8 mouse cellular contexts compared by ENCODE assay signal in the genomic region with DNA sequence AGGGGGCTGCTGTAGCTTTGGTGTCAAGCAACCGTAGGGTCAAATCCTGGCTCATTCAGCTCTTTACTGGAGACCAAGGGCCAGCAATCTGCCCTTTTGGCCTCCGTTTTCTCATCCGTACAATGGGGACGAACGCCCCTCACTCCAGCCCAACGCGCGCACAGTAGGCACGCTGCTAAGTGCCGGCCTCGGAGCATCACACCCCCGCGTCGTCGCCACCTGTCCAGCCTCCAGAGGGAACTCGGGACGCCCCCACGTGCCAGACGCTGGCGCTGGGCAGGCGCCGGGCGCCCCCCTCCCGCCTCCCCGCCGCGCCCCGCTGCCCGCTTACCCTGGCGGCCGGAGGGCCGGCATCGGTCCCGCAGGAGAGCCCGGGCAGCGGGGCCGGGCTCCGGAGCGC. TPM values are rescaled to one million over a fixed set of nuclear protein-coding genes. Genes with fewer than 3 reads are reported as not detected.
DNase-seq lines count a peak whose midpoint lies in the region; ATAC-seq lines count a peak whose summit lies in the region.

No protein-coding gene starts in this region.

- peaks cover 92% of the 10 kb centered on the region for H3K27me3 ChIP-seq in heart, embryonic 10.5 days (ENCODE audit: insufficient read depth, poor library complexity, severe bottlenecking)
- H3K27me3 ChIP-seq in limb, embryonic 15.5 days, result peaks cover 33% of the 10 kb centered on the region

- no peaks in the 10 kb centered on the region for H3K9me3 ChIP-seq in heart, embryonic 10.5 days
- no peaks in the 10 kb centered on the region for H3K9me3 ChIP-seq in limb, embryonic 15.5 days

- peak overlapping the region; percentile 69 for H3K4me3 ChIP-seq in heart, embryonic 10.5 days
- H3K4me3 ChIP-seq in limb, embryonic 15.5 days, result peak overlapping the region; percentile 57

- H3K9ac ChIP-seq in limb, embryonic 15.5 days, result peak overlapping the region; percentile 35

- peak overlapping the region; percentile 84 for H3K27ac ChIP-seq in heart, embryonic 10.5 days
- peak overlapping the region; percentile 77 for H3K27ac ChIP-seq in limb, embryonic 15.5 days

- H3K4me1 ChIP-seq in heart, embryonic 10.5 days, result peaks cover 61% of the 10 kb centered on the region
- peaks cover 63% of the 10 kb centered on the region for H3K4me1 ChIP-seq in limb, embryonic 15.5 days

- no peak for DNase-seq in heart, embryonic 10.5 days (ENCODE audit: low spot score)
- DNase-seq in heart, postnatal 25 days (ENCODE audit: low spot score), result no peak
- DNase-seq in thymus, postnatal 25 days, result peak; percentile 23
- no peak for DNase-seq in thymus, adult 18-20 months
- peak; percentile 58 for DNase-seq in testis, postnatal 10 days (ENCODE audit: low spot score)
- no peak for DNase-seq in gastrocnemius, postnatal 36 days

- no peaks in the 10 kb centered on the region for H3K36me3 ChIP-seq in heart, embryonic 10.5 days
- no peaks in the 10 kb centered on the region for H3K36me3 ChIP-seq in limb, embryonic 15.5 days

- intact Hi-C loops in heart, postnatal 25 days (cut with DNase I), result no loop called here
- intact Hi-C loops in gastrocnemius, postnatal 36 days (cut with DNase I), result no loop called here

- no peak for ATAC-seq in limb, embryonic 15.5 days (ENCODE audit: insufficient number of reproducible peaks, low FRiP score, low TSS enrichment, low read depth)
- no peak for ATAC-seq in cerebellum, adult (ENCODE audit: insufficient number of reproducible peaks, low FRiP score, low TSS enrichment)

- 3% methylated on average over 39 of the region's 39 CpGs for WGBS in heart, embryonic 10.5 days
- 5% methylated on average over 36 of the region's 39 CpGs for WGBS in limb, embryonic 15.5 days

- H3K4me2 ChIP-seq in limb, embryonic 15.5 days, result peak overlapping the region; percentile 76

RNA-seq across cellular contexts. Expression of gene Tcf20, which starts 24.6 kb away (rescaled TPM):
- 4.0 and 6.0 TPM in 2 replicates for polyA plus RNA-seq in heart, embryonic 10.5 days (2016; fragmentation: Nextera tagmentation; extraction: Ambion mirVana)
- total RNA-seq in heart, postnatal 25 days (2021), result 10 to 100 TPM; 52.2 to 55.8 TPM
- polyA plus RNA-seq in limb, embryonic 15.5 days (2015; fragmentation: Nextera tagmentation; extraction: Ambion mirVana), result 8.5 and 10.5 TPM in 2 replicates
- 10 to 100 TPM; 24.8 to 27.8 TPM for total RNA-seq in gastrocnemius, postnatal 36 days (2021)

Comparison
In these comparisons a context has a peak if more than half of its experiments do, and no peak if none do; other contexts are left out.
1. DNase-seq: peak in thymus, postnatal 25 days (single experiment) and testis, postnatal 10 days (single experiment); none in heart, embryonic 10.5 days (single experiment), heart, postnatal 25 days (single experiment), thymus, adult 18-20 months (0 of 2) and gastrocnemius, postnatal 36 days (0 of 2).